Mouse (Mus musculus): ENCODE data around the gene Jak1. TPM values are rescaled to one million over a fixed set of nuclear protein-coding genes. Genes with fewer than 3 reads are reported as not detected.

The Jak1 gene
- polyA plus RNA-seq, 1 experiment from 2014 or later = 68.0 TPM

DNA sequence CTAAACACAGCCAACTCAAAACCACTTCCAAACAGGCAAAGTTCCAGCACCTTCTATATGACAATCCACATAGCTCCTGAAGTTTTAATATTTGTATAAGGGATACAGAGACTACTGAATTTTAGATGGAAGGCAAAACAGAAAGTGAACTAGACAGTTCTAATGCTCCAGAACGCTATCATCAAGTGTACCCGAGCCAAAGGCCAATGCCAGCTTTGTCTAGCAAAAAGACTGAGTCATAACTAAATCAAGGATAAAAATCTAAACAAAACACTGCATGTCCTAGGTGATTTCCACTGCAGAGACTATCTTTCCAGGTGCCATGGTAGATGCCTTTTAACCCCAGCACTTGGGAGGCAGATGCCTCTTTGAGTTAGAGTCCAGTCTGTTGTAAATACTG lies 68.7 kb downstream of the Jak1 start:
- H3K4me2 ChIP-seq (replicated peaks; ENCODE audit: low read depth, low read length) = no peak overlapping the region
- H3K27me3 ChIP-seq (ENCODE audit: control insufficient read depth, insufficient read depth, low read length) = no peaks in the 10 kb centered on the region
- no peak overlapping the region for H3K27ac ChIP-seq (ENCODE audit: low read depth, low read length)
- 91% methylated on average over 2 of the region's 2 CpGs for WGBS
- H3K4me1 ChIP-seq (replicated peaks; ENCODE audit: control insufficient read depth, insufficient read depth, low read length) = no peaks in the 10 kb centered on the region
- no peak overlapping the region for H3K4me3 ChIP-seq (ENCODE audit: low read depth, low read length)
- no peak for DNase-seq (ENCODE audit: low spot score)
- H3K9ac ChIP-seq (ENCODE audit: low read depth, low read length) = no peak overlapping the region
- ATAC-seq (ENCODE audit: low FRiP score) = no peak
- H3K36me3 ChIP-seq (ENCODE audit: control insufficient read depth, insufficient read depth, low read length) = no peaks in the 10 kb centered on the region
- no peaks in the 10 kb centered on the region for H3K9me3 ChIP-seq (ENCODE audit: control insufficient read depth, low read length)

DNA sequence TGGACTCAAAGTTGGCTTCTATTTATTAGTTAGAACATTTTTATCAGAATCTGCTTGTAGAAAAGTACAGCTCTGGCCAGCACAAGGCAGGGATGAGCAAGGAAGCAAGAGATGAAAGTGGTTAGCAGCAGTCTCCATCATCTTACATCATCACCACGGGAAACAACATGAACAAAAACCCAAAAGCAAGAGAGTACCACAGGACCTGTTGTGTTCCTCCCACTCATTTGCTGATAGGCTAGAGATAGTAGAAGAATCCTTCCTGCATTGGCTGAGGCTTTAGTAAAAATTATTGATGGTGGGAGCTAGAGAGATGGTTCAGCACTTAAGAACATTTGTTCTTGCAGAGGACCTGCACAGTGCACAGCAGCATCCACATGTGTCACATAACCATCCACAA lies 70.9 kb downstream of the Jak1 start:
- ATAC-seq (ENCODE audit: low FRiP score) (no peak), DNase-seq (ENCODE audit: low spot score) (no peak)
- H3K4me1 ChIP-seq (replicated peaks; ENCODE audit: control insufficient read depth, insufficient read depth, low read length) = no peaks in the 10 kb centered on the region
- no peaks in the 10 kb centered on the region for H3K27me3 ChIP-seq (ENCODE audit: control insufficient read depth, insufficient read depth, low read length)
- no peak overlapping the region for H3K27ac ChIP-seq (ENCODE audit: low read depth, low read length)
- 100% methylated on average over 1 of the region's 1 CpGs for WGBS
- H3K4me2 ChIP-seq (replicated peaks; ENCODE audit: low read depth, low read length) = no peak overlapping the region
- no peak overlapping the region for H3K9ac ChIP-seq (ENCODE audit: low read depth, low read length)
- no peak overlapping the region for H3K4me3 ChIP-seq (ENCODE audit: low read depth, low read length)
- H3K36me3 ChIP-seq (ENCODE audit: control insufficient read depth, insufficient read depth, low read length) = no peaks in the 10 kb centered on the region
- H3K9me3 ChIP-seq (ENCODE audit: control insufficient read depth, low read length) = no peaks in the 10 kb centered on the region

GRCm38 (mm10) chr4:101192241-101192976 lies 72.7 kb downstream of the Jak1 start:
- no peak overlapping the region for H3K9ac ChIP-seq (ENCODE audit: low read depth, low read length)
- H3K9me3 ChIP-seq (ENCODE audit: control insufficient read depth, low read length) = no peaks in the 10 kb centered on the region
- 96% methylated on average over 5 of the region's 5 CpGs for whole genome bisulfite sequencing
- H3K4me3 ChIP-seq (ENCODE audit: low read depth, low read length) = no peak overlapping the region
- no peaks in the 10 kb centered on the region for H3K27me3 ChIP-seq (ENCODE audit: control insufficient read depth, insufficient read depth, low read length)
- H3K36me3 ChIP-seq (ENCODE audit: control insufficient read depth, insufficient read depth, low read length) = no peaks in the 10 kb centered on the region
- H3K4me2 ChIP-seq (replicated peaks; ENCODE audit: low read depth, low read length) = no peak overlapping the region
- DNase-seq (ENCODE audit: low spot score) (no peak), ATAC-seq (ENCODE audit: low FRiP score) (no peak)
- H3K27ac ChIP-seq (ENCODE audit: low read depth, low read length) = no peak overlapping the region
- no peaks in the 10 kb centered on the region for H3K4me1 ChIP-seq (replicated peaks; ENCODE audit: control insufficient read depth, insufficient read depth, low read length)

- Histone ChIP-seq H3K4me2 (replicated peaks; ENCODE audit: low read depth, low read length) (no peak overlapping the region), H3K9me3 (ENCODE audit: control insufficient read depth, low read length) (no peaks in the 10 kb centered on the region), H3K4me3 (ENCODE audit: low read depth, low read length) (no peak overlapping the region), H3K4me1 (replicated peaks; ENCODE audit: control insufficient read depth, insufficient read depth, low read length) (no peaks in the 10 kb centered on the region), H3K36me3 (ENCODE audit: control insufficient read depth, insufficient read depth, low read length) (no peaks in the 10 kb centered on the region), H3K9ac (ENCODE audit: low read depth, low read length) (no peak overlapping the region), H3K27ac (ENCODE audit: low read depth, low read length) (no peak overlapping the region), H3K27me3 (ENCODE audit: control insufficient read depth, insufficient read depth, low read length) (no peaks in the 10 kb centered on the region)
- no peak for ATAC-seq (ENCODE audit: low FRiP score)
- DNase-seq (ENCODE audit: low spot score) = no peak
- 87% methylated on average over 4 of the region's 4 CpGs for WGBS
Measured at GRCm38 (mm10) chr4:101187381-101187780, 77.7 kb downstream of the Jak1 start.

DNA sequence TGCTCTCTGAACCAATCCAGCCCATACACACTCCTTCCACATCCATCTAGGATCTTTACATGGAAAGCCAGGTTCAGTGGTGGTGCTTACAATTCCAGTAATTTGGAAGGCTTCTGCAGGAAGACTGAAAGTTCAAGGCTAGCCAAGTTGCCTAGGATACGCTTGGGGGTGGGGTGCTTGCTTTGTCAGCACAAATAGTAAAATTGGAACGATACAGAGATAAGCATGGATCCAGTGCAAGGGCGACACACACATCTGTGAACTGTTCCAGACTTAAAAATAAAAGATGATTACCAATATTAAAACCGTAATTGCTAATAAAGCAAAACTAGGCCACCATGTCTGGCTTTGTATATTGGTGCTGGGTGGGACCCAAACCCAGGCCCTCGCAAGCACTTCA lies 78.5 kb downstream of the Jak1 start:
- Histone ChIP-seq H3K36me3 (ENCODE audit: control insufficient read depth, insufficient read depth, low read length) (no peaks in the 10 kb centered on the region), H3K27me3 (ENCODE audit: control insufficient read depth, insufficient read depth, low read length) (no peaks in the 10 kb centered on the region), H3K4me2 (replicated peaks; ENCODE audit: low read depth, low read length) (no peak overlapping the region), H3K4me1 (replicated peaks; ENCODE audit: control insufficient read depth, insufficient read depth, low read length) (no peaks in the 10 kb centered on the region), H3K9ac (ENCODE audit: low read depth, low read length) (no peak overlapping the region), H3K27ac (ENCODE audit: low read depth, low read length) (no peak overlapping the region), H3K4me3 (ENCODE audit: low read depth, low read length) (no peak overlapping the region), H3K9me3 (ENCODE audit: control insufficient read depth, low read length) (no peaks in the 10 kb centered on the region)
- DNase-seq (ENCODE audit: low spot score) (no peak), ATAC-seq (ENCODE audit: low FRiP score) (no peak)
- WGBS = 94% methylated on average over 5 of the region's 5 CpGs

GRCm38 (mm10) chr4:101185216-101185615 lies 79.9 kb downstream of the Jak1 start:
- Histone ChIP-seq H3K4me3 (ENCODE audit: low read depth, low read length) (no peak overlapping the region), H3K9me3 (ENCODE audit: control insufficient read depth, low read length) (no peaks in the 10 kb centered on the region), H3K27ac (ENCODE audit: low read depth, low read length) (no peak overlapping the region), H3K9ac (ENCODE audit: low read depth, low read length) (no peak overlapping the region), H3K27me3 (ENCODE audit: control insufficient read depth, insufficient read depth, low read length) (no peaks in the 10 kb centered on the region), H3K36me3 (ENCODE audit: control insufficient read depth, insufficient read depth, low read length) (no peaks in the 10 kb centered on the region), H3K4me1 (replicated peaks; ENCODE audit: control insufficient read depth, insufficient read depth, low read length) (no peaks in the 10 kb centered on the region), H3K4me2 (replicated peaks; ENCODE audit: low read depth, low read length) (no peak overlapping the region)
- 65% methylated on average over 3 of the region's 3 CpGs for WGBS
- no peak for ATAC-seq (ENCODE audit: low FRiP score)
- no peak for DNase-seq (ENCODE audit: low spot score)

DNA sequence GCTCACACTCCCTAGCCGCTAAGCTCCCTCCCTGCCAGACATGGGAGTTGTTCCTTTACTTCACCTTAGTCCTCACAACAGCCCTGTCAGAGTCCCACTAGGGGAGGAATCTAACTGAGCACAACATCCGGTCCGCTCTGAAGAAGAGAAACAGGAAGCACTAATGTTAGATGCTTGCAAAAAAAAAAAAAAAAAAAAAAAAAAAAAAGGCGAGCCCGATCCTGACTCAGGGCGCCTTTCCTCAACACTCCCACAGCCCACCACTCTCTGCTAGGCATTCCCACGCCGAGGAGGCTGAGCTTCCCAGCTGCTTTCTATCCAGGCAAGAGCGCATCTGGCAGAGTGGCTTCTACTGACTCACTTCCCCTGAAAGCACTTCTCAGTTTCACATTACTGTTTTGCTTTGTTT lies 82.5 kb downstream of the Jak1 start:
- H3K4me3 ChIP-seq (ENCODE audit: low read depth, low read length) = no peak overlapping the region
- no peaks in the 10 kb centered on the region for H3K36me3 ChIP-seq (ENCODE audit: control insufficient read depth, insufficient read depth, low read length)
- DNase-seq (ENCODE audit: low spot score) (no peak), ATAC-seq (ENCODE audit: low FRiP score) (no peak)
- 62% methylated on average over 8 of the region's 9 CpGs for WGBS
- no peak overlapping the region for H3K27ac ChIP-seq (ENCODE audit: low read depth, low read length)
- H3K4me2 ChIP-seq (replicated peaks; ENCODE audit: low read depth, low read length) = no peak overlapping the region
- no peaks in the 10 kb centered on the region for H3K4me1 ChIP-seq (replicated peaks; ENCODE audit: control insufficient read depth, insufficient read depth, low read length)
- H3K9me3 ChIP-seq (ENCODE audit: control insufficient read depth, low read length) = no peaks in the 10 kb centered on the region
- no peak overlapping the region for H3K9ac ChIP-seq (ENCODE audit: low read depth, low read length)
- no peaks in the 10 kb centered on the region for H3K27me3 ChIP-seq (ENCODE audit: control insufficient read depth, insufficient read depth, low read length)

DNA sequence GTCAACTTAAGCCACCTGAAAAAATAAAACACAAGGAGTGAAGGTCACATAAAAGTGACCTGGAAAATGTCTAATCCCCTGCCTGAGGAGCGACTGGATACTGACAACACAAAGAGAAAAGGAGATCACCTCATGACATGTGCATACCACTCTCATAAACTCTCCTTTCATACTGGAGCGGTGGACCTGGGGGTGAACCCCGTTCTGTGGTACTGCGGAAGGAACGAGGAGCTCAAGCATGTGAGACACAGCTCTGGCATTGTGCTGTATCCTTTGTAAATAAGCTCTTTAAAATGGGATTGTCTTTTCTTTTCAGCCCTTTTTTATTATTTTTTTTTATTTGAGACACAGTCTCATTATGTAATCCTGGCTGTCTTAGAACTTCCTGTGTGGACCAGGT lies 84.4 kb downstream of the Jak1 start:
- ATAC-seq (ENCODE audit: low FRiP score) = no peak

GRCm38 (mm10) chr4:101179836-101180235 lies 85.2 kb downstream of the Jak1 start:
- 80% methylated on average over 6 of the region's 6 CpGs for WGBS
- Histone ChIP-seq H3K4me1 (replicated peaks; ENCODE audit: control insufficient read depth, insufficient read depth, low read length) (no peaks in the 10 kb centered on the region), H3K9ac (ENCODE audit: low read depth, low read length) (no peak overlapping the region), H3K9me3 (ENCODE audit: control insufficient read depth, low read length) (no peaks in the 10 kb centered on the region), H3K27me3 (ENCODE audit: control insufficient read depth, insufficient read depth, low read length) (no peaks in the 10 kb centered on the region), H3K36me3 (ENCODE audit: control insufficient read depth, insufficient read depth, low read length) (peaks cover 2% of the 10 kb centered on the region; the same call in 1 of the 2 replicates), H3K4me2 (replicated peaks; ENCODE audit: low read depth, low read length) (no peak overlapping the region), H3K27ac (ENCODE audit: low read depth, low read length) (no peak overlapping the region), H3K4me3 (ENCODE audit: low read depth, low read length) (no peak overlapping the region)
- no peak for DNase-seq (ENCODE audit: low spot score)
- ATAC-seq (ENCODE audit: low FRiP score) = no peak

More for the DNA sequence above, 84.4 kb downstream of the Jak1 start:
- Histone ChIP-seq H3K9ac (ENCODE audit: low read depth, low read length) (no peak overlapping the region), H3K9me3 (ENCODE audit: control insufficient read depth, low read length) (no peaks in the 10 kb centered on the region), H3K27me3 (ENCODE audit: control insufficient read depth, insufficient read depth, low read length) (no peaks in the 10 kb centered on the region), H3K4me2 (replicated peaks; ENCODE audit: low read depth, low read length) (no peak overlapping the region), H3K27ac (ENCODE audit: low read depth, low read length) (no peak overlapping the region), H3K4me3 (ENCODE audit: low read depth, low read length) (no peak overlapping the region), H3K36me3 (ENCODE audit: control insufficient read depth, insufficient read depth, low read length) (peaks cover 2% of the 10 kb centered on the region; the same call in 1 of the 2 replicates), H3K4me1 (replicated peaks; ENCODE audit: control insufficient read depth, insufficient read depth, low read length) (no peaks in the 10 kb centered on the region)
- WGBS = 74% methylated on average over 5 of the region's 5 CpGs
- no peak for DNase-seq (ENCODE audit: low spot score)

Data from hindbrain, embryonic 11.5 days (tissue).